Mouse (Mus musculus): ENCODE measurements at regions not wholly inside any gene's neighbourhood (a gene's known extent, or its start where the extent isn't known, plus 50 kb on each side); places are given as distances from the start of the nearest gene placed in this dataset.

DNA sequence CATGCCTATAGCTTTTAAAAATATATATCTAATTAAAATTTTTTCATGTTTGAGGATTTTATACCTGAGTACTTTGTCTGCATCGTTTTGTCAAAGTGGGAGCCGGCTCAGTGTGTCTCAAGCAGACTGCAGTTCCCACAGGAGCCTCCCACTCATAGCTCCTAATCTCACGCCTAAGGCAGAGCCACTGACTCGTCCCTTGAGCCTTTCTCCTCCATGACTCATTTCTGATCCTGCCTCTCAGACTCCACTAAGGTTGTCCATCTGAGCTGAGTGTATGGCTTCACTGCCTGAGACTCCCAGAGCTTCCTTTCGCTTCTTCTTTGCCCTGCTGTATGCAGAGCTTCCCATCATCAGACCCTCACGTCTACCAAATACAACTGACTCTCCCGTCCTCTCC is 98.8 kb downstream of the Efnb2 start:
- POLR2A ChIA-PET = no interaction called here
- CTCF ChIA-PET = interaction anchor here in 1 of 4 experiments (0.6 kb wide), 1 partner anchor 431 kb away, joined by 10 read pairs; no protein-coding TSS in a partner anchor

DNA sequence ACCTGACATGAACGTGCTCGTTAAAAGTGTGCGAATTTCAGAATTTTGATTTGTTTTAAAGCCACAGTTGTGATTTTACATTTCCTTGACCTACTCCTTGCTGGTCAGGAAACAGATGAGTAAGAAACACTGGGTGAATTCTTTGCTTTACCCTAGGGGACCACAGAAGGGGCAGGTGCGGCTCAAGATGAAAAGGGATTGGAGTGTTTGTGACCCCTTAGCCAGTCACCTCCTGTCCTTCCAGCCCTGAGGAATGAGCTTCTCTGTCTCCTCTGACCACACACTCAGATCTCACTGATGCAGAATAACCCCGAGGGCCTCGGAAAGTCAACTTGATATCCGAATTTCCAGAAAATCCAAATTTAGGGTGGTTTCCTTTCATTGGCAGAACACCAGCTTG is 103.0 kb downstream of the Efnb2 start:
- POLR2A ChIA-PET = no interaction called here
- CTCF ChIA-PET = no interaction called here

DNA sequence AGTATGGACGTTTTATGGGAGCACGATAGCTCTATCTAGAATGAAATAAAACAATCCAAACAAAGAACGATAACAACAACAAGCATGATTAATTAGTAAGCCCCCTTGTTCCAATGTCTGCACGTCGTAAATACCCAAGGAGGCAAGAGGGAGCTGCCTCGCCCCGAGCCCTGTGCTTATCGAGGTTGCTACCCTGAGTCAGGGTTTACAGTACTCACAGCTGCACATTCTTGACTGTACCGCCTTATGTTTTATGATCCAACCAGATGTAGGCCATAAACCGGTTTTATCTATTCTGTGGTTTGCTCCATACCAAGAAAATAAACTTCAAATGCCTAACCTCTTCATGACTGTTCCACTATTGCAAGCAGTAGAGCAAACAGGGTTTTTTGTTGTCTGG is 104.9 kb downstream of the Efnb2 start:
- ChIA-PET POLR2A (no interaction called here), CTCF (interaction anchor here in 1 of 4 experiments (0.7 kb wide), 1 partner anchor 45 kb away, joined by 9 read pairs; no protein-coding TSS in a partner anchor)

DNA sequence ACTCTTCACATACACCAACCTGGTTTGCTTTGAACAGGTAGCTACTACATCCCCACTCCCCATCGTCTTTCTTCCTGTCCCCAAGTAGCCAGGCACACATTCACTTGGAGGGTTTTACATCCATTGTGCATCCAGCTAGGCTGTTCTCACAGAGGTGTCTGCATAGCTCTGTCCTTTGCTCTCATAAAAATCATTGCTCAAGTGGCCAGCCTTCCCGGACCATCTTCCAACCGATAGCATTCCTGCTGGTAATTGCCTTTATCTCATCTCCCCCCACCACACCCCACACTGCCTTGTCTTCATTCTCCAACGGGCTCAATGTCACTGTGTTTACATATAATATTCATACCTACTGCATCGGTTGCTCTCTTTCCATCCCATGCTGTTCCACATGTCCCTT is 106.4 kb downstream of the Efnb2 start:
- ChIA-PET CTCF (no interaction called here), POLR2A (no interaction called here)

DNA sequence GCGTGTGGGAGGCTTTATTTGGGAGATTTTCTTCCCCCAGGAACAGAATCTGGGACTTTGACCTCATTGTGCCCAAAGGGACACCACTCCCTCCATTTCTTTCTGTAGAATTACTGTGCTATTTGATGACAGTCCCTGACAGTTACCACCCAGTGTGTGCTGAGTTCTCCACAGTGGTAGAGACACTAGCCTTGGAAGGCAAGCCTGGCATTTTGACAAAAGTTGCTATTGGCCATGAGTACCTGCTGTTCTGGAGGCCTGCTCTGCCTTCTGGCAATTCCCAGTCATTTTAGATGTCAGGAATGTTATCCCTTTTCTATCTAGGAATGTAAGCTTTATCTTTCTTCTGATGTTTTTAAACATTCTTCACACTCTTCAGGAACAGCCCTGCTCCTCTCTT is 108.3 kb downstream of the Efnb2 start:
- POLR2A ChIA-PET = no interaction called here

DNA sequence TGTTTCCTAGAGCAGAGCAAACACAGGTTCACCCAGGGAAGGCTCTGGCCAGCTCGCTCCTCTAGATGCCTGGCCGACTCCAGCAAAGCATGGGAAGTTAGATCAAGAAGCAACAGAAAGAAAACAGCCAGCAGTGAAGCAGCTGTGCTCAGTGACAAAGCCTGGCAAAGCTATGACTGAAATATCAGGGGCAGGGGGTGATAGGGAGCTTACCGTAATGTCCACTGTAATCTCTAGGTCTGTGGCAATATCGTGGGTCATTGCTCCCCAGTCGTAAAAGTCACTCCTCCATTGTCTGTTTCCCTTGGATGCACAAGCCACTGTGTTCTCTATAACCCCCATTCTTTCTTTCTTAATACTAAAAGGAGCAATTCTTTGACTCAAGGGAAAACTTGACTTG is 124.4 kb downstream of the Efnb2 start:
- ChIA-PET POLR2A (no interaction called here), CTCF (no interaction called here)

More for the DNA sequence above, 108.3 kb downstream of the Efnb2 start:
- CTCF ChIA-PET = no interaction called here

DNA sequence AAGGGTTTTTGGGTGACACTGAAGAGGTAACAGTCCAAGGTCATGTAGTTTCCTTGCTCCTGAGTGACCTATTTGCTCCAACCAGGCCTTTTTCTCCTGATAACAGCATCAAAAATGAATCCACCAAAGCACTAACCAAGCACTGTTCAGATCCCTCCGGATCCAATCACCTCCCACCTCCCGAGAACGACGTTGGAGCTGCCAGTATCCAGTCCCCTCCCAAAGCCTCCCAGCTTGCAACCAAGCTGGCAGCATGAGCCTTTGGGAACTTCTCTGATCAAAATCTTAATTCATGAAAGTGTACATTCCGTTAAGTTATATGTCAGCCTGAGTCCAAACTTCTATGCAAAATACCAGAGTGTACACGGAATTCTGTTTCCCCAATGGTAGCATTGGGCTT is 126.3 kb downstream of the Efnb2 start:
- ChIA-PET POLR2A (no interaction called here), CTCF (interaction anchor here in 1 of 4 experiments (0.5 kb wide), 1 partner anchor 199 kb away, joined by 3 read pairs; no protein-coding TSS in a partner anchor)

DNA sequence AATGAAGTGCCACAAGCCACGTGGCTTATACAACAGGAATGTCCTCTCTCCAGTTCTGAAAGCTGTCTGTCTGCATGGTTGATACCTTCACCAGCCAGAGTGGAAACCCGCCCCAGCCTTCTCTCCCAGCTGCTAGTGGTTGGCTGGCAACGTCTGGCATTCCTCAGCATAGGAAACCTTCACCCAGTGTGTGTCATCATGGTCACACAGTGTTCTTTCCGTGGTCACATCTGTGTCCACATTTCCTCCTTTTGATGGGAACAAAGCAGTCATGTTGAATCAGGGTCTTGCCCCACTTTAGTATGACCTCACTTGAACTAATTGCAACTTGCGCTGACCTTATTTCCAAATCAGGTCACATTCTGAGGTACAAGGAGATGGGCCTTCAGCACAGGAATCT is 128.1 kb downstream of the Efnb2 start:
- ChIA-PET CTCF (no interaction called here), POLR2A (no interaction called here)

DNA sequence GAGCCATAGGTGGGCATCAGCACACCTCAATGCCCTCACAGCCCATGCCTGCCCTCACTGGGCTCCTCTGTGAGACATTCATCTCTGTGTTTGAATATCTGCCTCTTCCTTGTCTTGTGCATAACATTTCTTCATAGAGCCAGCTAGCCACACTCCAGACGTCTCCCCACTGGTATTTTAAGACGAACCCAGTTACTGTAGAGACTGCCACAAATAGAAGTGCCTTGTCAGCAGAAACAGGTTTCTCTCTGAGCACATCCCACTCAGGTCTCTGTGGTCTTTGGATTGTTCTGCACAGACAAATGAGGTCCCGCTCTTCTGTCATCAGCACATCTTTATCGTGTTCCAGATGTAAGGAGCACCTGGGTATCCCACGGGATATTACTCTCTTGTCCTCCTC is 130.5 kb downstream of the Efnb2 start:
- ChIA-PET POLR2A (interaction anchor here in 1 of 4 experiments (0.7 kb wide), 1 partner anchor 107 kb away, joined by 3 read pairs; no protein-coding TSS in a partner anchor), CTCF (no interaction called here)

DNA sequence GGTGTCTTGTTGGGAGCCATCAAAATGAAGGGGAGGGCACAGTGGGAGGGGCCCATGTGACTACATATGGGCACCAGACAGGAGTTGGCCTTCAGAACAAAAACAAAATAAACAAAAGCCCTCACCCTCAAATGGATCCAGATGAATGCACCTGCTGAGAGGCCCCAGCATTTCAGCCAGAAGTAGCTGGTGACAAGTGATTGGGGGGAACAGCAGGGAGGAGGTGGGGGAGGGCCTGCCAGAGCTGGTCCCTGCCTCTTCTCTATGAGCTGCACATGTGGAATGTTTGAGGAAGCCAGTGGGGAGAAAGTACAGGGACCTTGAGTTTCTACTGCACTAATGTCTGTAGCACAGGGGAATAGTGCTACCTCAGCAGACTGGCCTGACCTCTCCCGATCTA is 139.5 kb downstream of the Efnb2 start:
- ChIA-PET CTCF (no interaction called here), POLR2A (interaction anchor here in 1 of 4 experiments (1.2 kb wide), 1 partner anchor 16 kb away, joined by 3 read pairs; no protein-coding TSS in a partner anchor)

DNA sequence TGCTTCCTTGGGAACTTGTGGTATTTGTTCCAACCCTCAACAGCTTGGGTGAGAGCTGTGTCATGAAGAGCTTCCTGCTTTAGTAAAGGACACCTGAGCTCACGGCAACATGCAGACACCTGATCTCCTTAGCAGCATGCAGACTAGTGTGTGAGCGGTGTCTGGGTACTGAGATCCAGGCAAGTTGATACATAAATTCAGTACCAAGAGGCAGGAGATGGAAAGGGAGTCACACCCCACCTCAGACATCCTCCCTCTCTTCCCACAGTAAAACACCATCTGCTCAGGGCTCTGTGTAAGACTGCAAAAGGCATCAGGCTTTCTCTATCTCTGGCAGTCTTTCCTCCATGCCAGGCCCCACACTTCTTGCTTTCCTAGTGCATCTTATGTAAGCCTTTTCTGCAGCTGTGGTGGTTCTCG is 141.3 kb downstream of the Efnb2 start:
- ChIA-PET POLR2A (interaction anchor here in 1 of 4 experiments (0.7 kb wide), 1 partner anchor 159 kb away, joined by 3 read pairs; no protein-coding TSS in a partner anchor), CTCF (no interaction called here)

DNA sequence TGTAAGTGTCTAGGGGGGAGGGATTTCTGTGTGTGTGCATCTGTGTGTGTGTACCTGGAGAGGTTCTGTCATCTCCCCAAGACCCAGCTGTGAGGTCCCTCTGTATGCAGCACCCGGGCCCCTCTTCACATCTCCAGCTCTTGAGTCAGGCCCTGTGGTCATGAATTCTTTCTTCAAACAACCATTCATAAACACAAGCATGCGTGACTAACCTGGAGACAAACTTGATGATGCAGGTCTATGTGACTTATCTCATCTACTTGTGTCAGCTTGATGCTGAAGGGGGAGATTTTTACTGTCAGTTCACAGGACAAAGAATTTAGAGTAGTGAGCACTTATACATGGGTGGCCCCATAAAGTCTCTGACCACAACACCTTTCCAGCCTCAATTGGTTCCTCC is 143.4 kb downstream of the Efnb2 start:
- CTCF ChIA-PET = no interaction called here
- POLR2A ChIA-PET = no interaction called here

DNA sequence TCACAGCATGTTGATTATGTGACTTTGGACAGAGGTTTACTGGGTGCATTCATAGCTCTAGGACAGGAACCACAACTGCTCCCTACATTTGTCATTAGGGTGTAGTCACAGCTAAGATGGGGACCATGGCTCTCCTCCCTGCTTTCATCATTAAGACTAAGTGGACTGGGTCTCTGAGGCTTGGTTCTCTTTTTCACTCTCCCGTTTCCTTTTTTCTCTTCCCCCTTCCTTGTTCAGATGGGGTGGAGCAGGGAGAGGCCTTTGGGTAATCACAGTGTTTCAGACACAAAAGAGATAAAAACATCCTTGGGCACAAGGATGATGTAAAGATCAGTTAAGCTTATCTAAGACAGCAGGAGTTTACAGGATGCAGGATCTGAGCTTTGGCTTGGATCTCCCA is 144.8 kb downstream of the Efnb2 start:
- CTCF ChIA-PET = no interaction called here
- POLR2A ChIA-PET = no interaction called here

DNA sequence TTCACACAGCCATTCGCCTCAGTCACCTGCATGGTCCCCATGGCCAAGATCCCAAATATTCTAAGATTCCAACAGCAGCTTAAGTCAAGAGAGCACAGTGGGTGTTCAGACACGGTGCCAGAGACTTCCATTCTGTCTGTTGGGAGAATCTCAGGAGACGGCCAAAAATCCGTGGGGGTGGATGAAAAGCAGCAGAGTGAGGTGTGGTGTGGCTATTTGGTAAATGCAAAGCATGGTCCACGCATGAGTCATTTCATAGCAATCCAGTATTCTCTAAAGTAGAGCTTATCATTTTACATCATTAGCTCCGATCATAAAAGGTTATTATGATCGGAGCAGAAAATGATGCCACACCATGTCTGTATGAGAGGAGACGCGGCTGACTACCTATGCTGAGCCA is 161.1 kb downstream of the Efnb2 start:
- POLR2A ChIA-PET = interaction anchor here in 2 of 4 experiments (1.1 to 2.1 kb wide), 2 partner anchors 11 kb away, joined by 3 to 7 read pairs; no protein-coding TSS in a partner anchor

DNA sequence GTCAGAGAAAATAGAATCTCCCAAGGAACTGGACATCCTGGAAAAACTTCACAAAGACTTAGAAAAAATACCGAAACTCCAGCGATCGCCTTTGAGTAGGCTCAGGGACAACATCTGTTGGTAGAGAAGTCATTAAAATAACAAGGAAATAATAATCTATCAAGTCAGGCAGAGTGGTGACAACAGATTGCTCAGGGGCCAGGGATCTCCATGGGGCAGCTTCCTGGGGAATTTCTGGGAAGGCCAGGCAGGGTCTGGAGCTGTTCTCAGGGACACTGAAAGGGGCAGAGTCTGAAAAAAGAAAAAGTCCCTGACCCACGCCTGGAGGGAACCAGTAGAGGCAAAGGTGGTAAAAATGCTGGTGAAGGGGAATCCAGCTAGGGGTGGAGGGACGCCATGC is 162.3 kb downstream of the Efnb2 start:
- CTCF ChIA-PET = interaction anchor here in 1 of 4 experiments (0.9 kb wide), 1 partner anchor 160 kb away, joined by 3 read pairs; no protein-coding TSS in a partner anchor
- POLR2A ChIA-PET = interaction anchor here in 2 of 4 experiments (1.1 to 2.1 kb wide), 2 partner anchors 10 kb away, joined by 3 to 7 read pairs; no protein-coding TSS in a partner anchor

More for the DNA sequence above, 161.1 kb downstream of the Efnb2 start:
- CTCF ChIA-PET = no interaction called here

DNA sequence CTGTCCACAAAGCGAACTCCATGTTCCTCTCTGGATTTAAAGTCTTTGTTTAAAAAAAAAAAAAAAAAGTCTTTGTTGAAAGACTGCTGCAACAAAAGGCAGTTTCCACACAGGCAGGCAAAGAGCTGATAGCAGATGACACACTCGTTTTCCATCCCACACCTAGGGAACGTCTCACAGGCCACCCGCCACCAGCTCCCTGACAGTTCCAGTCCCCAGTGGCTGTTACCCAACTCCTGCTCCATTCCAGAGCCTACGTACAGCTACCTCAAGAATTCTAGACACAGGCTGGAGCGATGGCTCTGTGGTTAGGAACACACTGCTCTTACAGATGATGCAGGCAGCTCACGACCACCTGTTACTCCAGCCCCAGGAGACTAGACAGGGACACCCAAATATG is 165.6 kb downstream of the Efnb2 start:
- ChIA-PET CTCF (interaction anchor here in 3 of 4 experiments (0.6 to 0.7 kb wide), 4 partner anchors 12 to 497 kb away, joined by 3 to 5 read pairs (median 4); no protein-coding TSS in a partner anchor), POLR2A (interaction anchor here in 1 of 4 experiments (0.6 kb wide), 1 partner anchor 56 kb away, joined by 8 read pairs; no protein-coding TSS in a partner anchor)

DNA sequence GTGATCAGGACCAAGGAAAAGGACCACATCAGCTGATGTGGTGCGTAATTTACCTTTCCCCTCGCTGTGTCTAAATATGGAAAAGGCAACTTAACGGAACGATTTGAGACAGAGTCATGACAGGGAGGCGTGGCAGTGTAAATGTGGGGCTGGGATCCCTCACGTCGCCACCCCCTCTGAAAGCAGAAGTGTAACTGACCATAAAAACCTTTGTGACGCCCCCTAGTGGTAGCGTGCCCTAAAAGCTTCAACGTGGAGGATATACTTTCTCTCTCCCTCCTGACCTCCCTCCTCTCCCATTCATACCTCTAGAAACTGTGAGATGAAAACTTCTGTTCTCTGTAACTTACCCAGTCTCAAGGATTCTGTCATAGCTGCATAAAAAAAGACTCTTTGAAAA is 166.8 kb downstream of the Efnb2 start:
- POLR2A ChIA-PET = no interaction called here
- CTCF ChIA-PET = interaction anchor here in 1 of 4 experiments (0.5 to 1.0 kb wide), 2 partner anchors 10 to 65 kb away, joined by 3 read pairs; no protein-coding TSS in a partner anchor

DNA sequence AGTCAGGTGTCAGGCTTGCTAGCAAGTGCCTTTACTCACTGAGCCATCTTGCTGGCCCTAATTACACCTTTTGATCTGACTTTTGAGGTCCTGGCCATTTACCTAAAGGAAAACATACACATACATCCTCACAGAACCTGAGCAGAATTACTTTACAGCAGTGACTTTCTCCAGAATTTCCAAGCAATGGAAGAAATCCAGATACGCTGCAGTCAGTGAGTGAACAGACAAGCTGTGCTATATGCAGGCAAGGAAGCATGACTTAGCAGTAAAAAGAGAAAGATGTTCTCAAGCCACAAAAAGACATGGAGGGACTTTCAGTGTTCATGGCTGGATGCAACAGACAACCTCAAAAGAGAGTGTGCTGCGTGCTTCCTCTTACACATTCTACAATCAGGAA is 169.1 kb downstream of the Efnb2 start:
- POLR2A ChIA-PET = no interaction called here
- CTCF ChIA-PET = no interaction called here

DNA sequence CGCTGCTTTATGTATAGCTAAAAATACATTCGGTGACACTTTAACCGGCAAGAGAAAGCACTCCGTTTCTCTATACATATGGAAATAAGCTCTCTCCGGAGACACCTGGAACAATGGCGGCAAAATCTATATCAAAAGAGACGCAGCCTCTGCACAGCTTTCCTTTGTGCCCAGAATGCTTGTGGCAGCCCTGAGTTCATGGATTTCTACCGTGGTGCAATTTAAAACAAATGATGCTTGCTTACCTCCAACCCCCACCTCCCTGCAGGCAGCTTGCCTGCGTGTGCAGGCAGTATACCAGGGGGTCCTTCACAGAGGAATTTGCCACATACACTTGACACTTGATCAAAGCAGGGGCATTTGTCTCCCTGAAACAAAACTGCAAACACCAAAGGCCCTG is 171.3 kb downstream of the Efnb2 start:
- ChIA-PET CTCF (interaction anchor here in 3 of 4 experiments (0.5 to 0.6 kb wide), 4 partner anchors 177 to 1334 kb away, joined by 3 to 5 read pairs (median 3); no protein-coding TSS in a partner anchor), POLR2A (interaction anchor here in 3 of 4 experiments (0.9 to 2.1 kb wide), 6 partner anchors 9 to 173 kb away, joined by 3 to 11 read pairs (median 4); no protein-coding TSS in a partner anchor)

DNA sequence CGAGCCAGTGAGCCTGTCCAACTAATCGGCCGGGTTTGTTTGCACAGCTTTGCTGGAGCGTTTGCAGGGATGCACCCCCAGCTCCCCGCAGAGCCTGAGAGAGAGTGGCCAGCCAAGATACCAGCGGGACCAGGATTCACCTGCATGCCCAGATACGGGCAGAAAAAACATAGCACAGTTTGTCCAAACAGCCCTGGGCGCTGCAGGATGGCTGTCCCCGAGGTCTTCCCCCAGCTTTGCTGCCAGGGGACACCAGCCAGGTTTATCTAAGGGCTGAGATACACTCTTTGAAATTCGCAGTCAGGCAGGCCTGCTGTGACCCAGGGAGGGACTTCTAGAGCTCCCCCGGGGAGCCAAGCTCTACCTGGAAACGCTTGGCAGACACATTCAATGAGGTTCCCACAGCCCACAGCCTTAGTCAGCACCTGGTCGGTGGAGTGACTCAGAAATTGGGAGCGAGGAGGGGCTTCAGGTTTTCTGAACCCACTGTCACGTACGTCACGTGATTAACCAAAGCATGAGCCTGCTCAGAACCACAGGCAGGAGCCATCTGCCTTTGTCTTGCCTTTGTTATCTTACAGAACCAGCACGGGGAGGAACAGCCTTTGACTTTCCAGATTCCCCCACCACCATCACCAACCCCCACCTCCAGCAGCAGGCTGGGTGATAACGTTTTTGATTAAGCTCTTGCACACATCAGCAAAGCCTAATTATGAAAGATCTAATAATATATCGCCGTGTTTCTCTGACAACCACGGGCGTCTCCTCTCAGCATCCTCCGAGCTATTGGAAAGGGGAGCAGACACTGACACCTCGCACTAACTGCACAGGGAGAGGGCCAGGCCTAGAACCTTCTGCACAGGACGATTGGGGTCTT is 172.1 kb downstream of the Efnb2 start:
- CTCF ChIA-PET = interaction anchor here (0.5 to 1.2 kb wide), 5 partner anchors 170 to 1333 kb away, joined by 3 to 5 read pairs (median 4); partner anchors contain the start of gene Efnb2 (in 1 of the 4)
- POLR2A ChIA-PET = interaction anchor here (0.7 to 2.1 kb wide), 9 partner anchors 9 to 651 kb away, joined by 3 to 16 read pairs (median 4); no protein-coding TSS in a partner anchor
